Mouse (Mus musculus) CH12.LX (cell line): Measurements from ENCODE around the gene Myo15b. TPM values are rescaled to one million over a fixed set of nuclear protein-coding genes. Genes with fewer than 3 reads are reported as not detected.

ENCODE experiments used
- DNase-seq: peaks from one replicate; pipeline ENCODE4 v3.0.0-alpha.2; 2013; ENCODE audit errors: extremely low read depth
- H3K27ac ChIP-seq: 2 replicates; pipeline ENCODE4 v1.5.1; 2012; ENCODE audit warnings: low read depth, mild to moderate bottlenecking, control low read depth, moderate library complexity; ENCODE audit not compliant: insufficient read depth
- H3K27me3 ChIP-seq: replicated peaks from 2 replicates; pipeline ENCODE3; 2012; ENCODE audit warnings: inconsistent platforms
- H3K36me3 ChIP-seq, 2 experiments: replicated peaks in 1 of 2; 2 replicates each; pipeline versions ENCODE3 to v1.6.1; 2012; ENCODE audit warnings: inconsistent platforms in 1 of 2, low read length in 1 of 2, mild to moderate bottlenecking in 1 of 2, mixed read lengths in 1 of 2, moderate library complexity in 1 of 2; ENCODE audit not compliant: control insufficient read depth in 1 of 2, insufficient read depth in 1 of 2
- H3K4me1 ChIP-seq, 2 experiments: 2 replicates each; pipeline ENCODE4 v1.6.1; 2012; ENCODE audit warnings: inconsistent platforms in 1 of 2, moderate library complexity in 1 of 2; ENCODE audit not compliant: insufficient read depth in 2 of 2, control insufficient read depth in 1 of 2
- H3K4me2 ChIP-seq: 2 replicates; pipeline ENCODE4 v1.6.1; 2012; ENCODE audit warnings: low read depth, mild to moderate bottlenecking, control low read depth; ENCODE audit not compliant: poor library complexity, insufficient read depth, severe bottlenecking
- H3K4me3 ChIP-seq, 3 experiments: fragments of 150-350 bp in 1 of 3; sonication (generic) in 1 of 3; replicated peaks in 1 of 3; 2 replicates each; pipeline versions ENCODE3 to v1.5.1; 2011 to 2012; ENCODE audit warnings: low read depth in 2 of 3, low read length in 2 of 3, mild to moderate bottlenecking in 2 of 3, moderate library complexity in 2 of 3, control low read depth in 1 of 3, improper control_type of control experiment in 1 of 3, inconsistent platforms in 1 of 3, mixed read lengths in 1 of 3; ENCODE audit not compliant: poor library complexity in 1 of 3
- H3K79me2 ChIP-seq: replicated peaks from 2 replicates; pipeline ENCODE4 v1.6.1; 2012; ENCODE audit warnings: mild to moderate bottlenecking, moderate library complexity; ENCODE audit not compliant: control insufficient read depth, poor library complexity, insufficient read depth, severe bottlenecking; ENCODE audit errors: extremely low read depth
- H3K9ac ChIP-seq: 2 replicates; pipeline ENCODE4 v1.6.1; 2012; ENCODE audit warnings: low read depth, mild to moderate bottlenecking, control low read depth, moderate library complexity; ENCODE audit not compliant: insufficient read depth
- H3K9me3 ChIP-seq: replicated peaks from 2 replicates; pipeline ENCODE3; 2012; ENCODE audit warnings: low read length, inconsistent platforms, mixed read lengths
- CHD2 ChIP-seq: IDR thresholded peaks from 2 replicates; pipeline ENCODE4 v1.6.1; 2011; ENCODE audit warnings: low read length, improper control_type of control experiment
- E2F4 ChIP-seq: IDR thresholded peaks from 2 replicates; pipeline ENCODE4 v1.6.1; 2011; ENCODE audit warnings: low read depth, low read length, improper control_type of control experiment; ENCODE audit not compliant: insufficient replicate concordance
- EP300 ChIP-seq: IDR thresholded peaks from 2 replicates; pipeline ENCODE4 v1.6.1; 2011; ENCODE audit warnings: low read length, improper control_type of control experiment
- GABPA ChIP-seq: IDR thresholded peaks from 2 replicates; pipeline ENCODE4 v1.6.1; 2012; ENCODE audit warnings: low read depth, low read length, improper control_type of control experiment, inconsistent platforms; ENCODE audit not compliant: insufficient replicate concordance
- HCFC1 ChIP-seq: IDR thresholded peaks from 2 replicates; pipeline ENCODE4 v1.6.1; 2012; ENCODE audit warnings: low read depth, mild to moderate bottlenecking, inconsistent platforms, low read length, improper control_type of control experiment
- IRF4 ChIP-seq: IDR thresholded peaks from 2 replicates; pipeline ENCODE4 v1.6.1; 2014; ENCODE audit warnings: low read depth, mild to moderate bottlenecking, inconsistent platforms, low read length, improper control_type of control experiment
- JUN ChIP-seq: IDR thresholded peaks from 2 replicates; pipeline ENCODE4 v1.6.1; 2011; ENCODE audit warnings: low read depth, mild to moderate bottlenecking, low read length, improper control_type of control experiment, moderate library complexity; ENCODE audit not compliant: insufficient read depth
- MAX ChIP-seq: IDR thresholded peaks from 2 replicates; pipeline ENCODE4 v1.6.1; 2011; ENCODE audit warnings: low read length, improper control_type of control experiment
- MYC ChIP-seq: IDR thresholded peaks from 2 replicates; pipeline ENCODE4 v1.6.1; 2011; ENCODE audit warnings: low read depth, mild to moderate bottlenecking, improper control_type of control experiment, low read length
- NRF1 ChIP-seq: IDR thresholded peaks from 2 replicates; pipeline ENCODE4 v1.6.1; 2014; ENCODE audit warnings: low read depth, mild to moderate bottlenecking, inconsistent platforms, low read length, improper control_type of control experiment, moderate library complexity
- POLR2AphosphoS2 ChIP-seq: IDR thresholded peaks from 2 replicates; pipeline ENCODE4 v1.6.1; 2011; ENCODE audit warnings: low read depth, low read length, improper control_type of control experiment
- SMC3 ChIP-seq: IDR thresholded peaks from 2 replicates; pipeline ENCODE4 v1.6.1; 2011; ENCODE audit warnings: low read depth, low read length, improper control_type of control experiment
- TBP ChIP-seq: conservative IDR thresholded peaks from 2 replicates; pipeline ENCODE4 v1.6.1; 2011; ENCODE audit warnings: low read depth, low read length, improper control_type of control experiment
- TCF12 ChIP-seq: IDR thresholded peaks from 2 replicates; pipeline ENCODE4 v1.6.1; 2014; ENCODE audit warnings: low read depth, mild to moderate bottlenecking, inconsistent platforms, low read length, improper control_type of control experiment
- UBTF ChIP-seq: IDR thresholded peaks from 2 replicates; pipeline ENCODE4 v1.6.1; 2012; ENCODE audit warnings: low read depth, mild to moderate bottlenecking, inconsistent platforms, low read length, improper control_type of control experiment, moderate library complexity
- USF2 ChIP-seq: conservative IDR thresholded peaks from 2 replicates; pipeline ENCODE4 v1.6.1; 2011; ENCODE audit warnings: low read depth, low read length, improper control_type of control experiment
- ZC3H11A ChIP-seq: IDR thresholded peaks from 2 replicates; pipeline ENCODE4 v1.6.1; 2012; ENCODE audit warnings: low read depth, mild to moderate bottlenecking, inconsistent platforms, low read length, improper control_type of control experiment
- ZNF384 ChIP-seq: IDR thresholded peaks from 2 replicates; pipeline ENCODE4 v1.6.1; 2012; ENCODE audit warnings: low read depth, low read length, improper control_type of control experiment, inconsistent platforms
- dilution Hi-C: fragments of 300-500 bp; cut with MboI; formaldehyde crosslinking; loops from 2 replicates; pipeline ENCODE4 v1.14.3; 2020; ENCODE audit warnings: low sequenced_read_pairs; ENCODE audit not compliant: extremely low pct_unique_long_range_greater_than_20kb, extremely low pct_ligation_motif_present
- in situ Hi-C: fragments of 300-500 bp; cut with MboI; formaldehyde crosslinking; loops from 3 replicates; pipeline ENCODE4 v1.14.3; 2019; ENCODE audit warnings: low sequenced_read_pairs, low pct_ligation_motif_present, low pct_unique_long_range_greater_than_20kb, mixed read lengths
- polyA plus RNA-seq: library from polyadenylated mRNA; unstranded; fragments of >175 nt; gene quantifications from 2 replicates; pipeline ENCODE4 v1.2.1, GENCODE M21; 2012; ENCODE audit warnings: low read depth; ENCODE audit not compliant: insufficient read length
- total RNA-seq, 2 experiments: library from RNA; depleted of rRNA; stranded (reverse); fragments of 300-350 nt in 1 of 2; fragments of >200 nt in 1 of 2; gene quantifications; 2 replicates each; pipeline ENCODE4 v1.2.3; 2012 to 2014

Myo15b gene
- total and polyA plus RNA-seq, 3 experiments, result 0.21 to 0.43 TPM; not detected in 1

- in situ Hi-C loops, result no loop called here
- no peak overlapping the region for H3K4me3 ChIP-seq
- H3K79me2 ChIP-seq, result no peaks in the 10 kb centered on the region
- no peaks in the 10 kb centered on the region for H3K9me3 ChIP-seq
- H3K27me3 ChIP-seq, result no peaks in the 10 kb centered on the region
- dilution Hi-C loops, result no loop called here
- no peak overlapping the region for H3K4me2 ChIP-seq
- H3K36me3 ChIP-seq, result peaks cover 0 to 27% of the 10 kb centered on the region in 2 experiments
- DNase-seq, result no peak
- peaks cover 2 to 7% of the 10 kb centered on the region in 2 experiments; a peak in 1 of 4 replicates for H3K4me1 ChIP-seq
- no peak overlapping the region for H3K9ac ChIP-seq
- H3K27ac ChIP-seq, result no peak overlapping the region
- TF ChIP-seq HCFC1 (no peak), UBTF (no peak), TCF12 (no peak), NRF1 (no peak), E2F4 (no peak), JUN (no peak), GABPA (no peak), SMC3 (no peak), POLR2AphosphoS2 (no peak)
These were observed 19.3 kb upstream of the Myo15b start for GRCm38 (mm10) chr11:115838895-115839311.

DNA sequence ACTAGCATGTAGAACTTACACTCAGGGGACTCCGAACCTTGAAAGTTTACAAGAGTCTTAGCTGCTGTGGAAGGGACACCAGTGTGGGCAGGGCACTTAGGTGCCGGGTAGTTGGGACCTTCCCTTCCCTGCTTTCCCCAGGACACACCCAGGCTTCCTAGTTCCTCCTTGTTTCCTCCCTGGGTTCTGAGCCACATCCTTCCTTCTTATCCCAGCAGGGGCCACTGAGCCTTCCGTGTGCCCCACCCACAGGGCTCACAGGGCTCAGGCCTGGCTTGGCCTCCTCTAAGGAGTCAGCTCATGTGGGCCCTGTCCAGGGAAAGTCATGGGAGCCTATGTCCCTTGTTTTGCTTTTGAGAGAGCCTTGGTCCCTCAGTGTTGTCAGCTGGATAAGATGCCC is 18.5 kb upstream of the Myo15b start:
- DNase-seq, result no peak
- TF ChIP-seq E2F4, result no peak
- TF ChIP-seq IRF4, result no peak
- no peak for TF ChIP-seq ZNF384
- TF ChIP-seq MAX, result no peak
- TF ChIP-seq CHD2, result no peak
- no peak for TF ChIP-seq EP300
- no peak for TF ChIP-seq MYC
- TF ChIP-seq NRF1, result no peak
- no peak for TF ChIP-seq TBP
- no peak for TF ChIP-seq USF2
- no peak for TF ChIP-seq ZC3H11A
- no peaks in the 10 kb centered on the region for H3K27me3 ChIP-seq
- peaks cover 2 to 7% of the 10 kb centered on the region in 2 experiments; a peak in 1 of 4 replicates for H3K4me1 ChIP-seq
- H3K9me3 ChIP-seq, result peaks cover under 1% of the 10 kb centered on the region
- H3K4me2 ChIP-seq, result no peak overlapping the region
- no peak overlapping the region for H3K4me3 ChIP-seq
- no peak overlapping the region for H3K9ac ChIP-seq
- dilution Hi-C loops (no loop called here), in situ Hi-C loops (no loop called here)
- no peaks in the 10 kb centered on the region for H3K79me2 ChIP-seq
- peaks cover 1 to 35% of the 10 kb centered on the region in 2 experiments for H3K36me3 ChIP-seq
- no peak overlapping the region for H3K27ac ChIP-seq
